Mouse (Mus musculus): ENCODE data around the gene Eif1ad. TPM values are rescaled to one million over a fixed set of nuclear protein-coding genes. Genes with fewer than 3 reads are reported as not detected.
A peak's percentile ranks its signal among the peaks of the same experiment; 100 is the strongest.

Gene Eif1ad
- total and polyA plus RNA-seq, 3 experiments, result 38.5 to 96.0 (median 55.0) TPM

DNA sequence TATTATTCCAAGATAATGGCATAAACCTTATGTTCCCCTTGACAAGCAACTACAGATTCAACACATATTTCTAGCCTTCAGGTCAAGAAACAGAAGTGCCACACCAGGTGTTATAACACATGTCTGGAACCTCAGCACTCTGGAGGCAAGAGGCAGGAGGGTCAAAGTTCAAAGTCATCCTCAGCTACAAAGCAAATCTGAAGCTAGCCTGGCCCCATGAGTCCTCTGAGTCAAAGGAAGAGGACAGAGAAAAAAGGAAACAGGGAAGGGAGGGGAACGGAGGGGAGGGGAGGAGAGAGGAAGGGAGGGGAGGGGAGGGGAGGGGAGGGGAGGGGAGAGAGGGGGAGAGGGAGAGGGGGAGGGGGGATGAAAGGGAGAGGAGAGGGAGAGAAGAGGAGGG is 10.5 kb upstream of the Eif1ad start:
- DNase-seq (ENCODE audit: low spot score), result no peak
- peaks cover 24% of the 10 kb centered on the region for H3K27me3 ChIP-seq (ENCODE audit: insufficient read depth, low read length)
- TF ChIP-seq CTCF (IDR thresholded peaks at IDR 0.05; ENCODE audit: low read depth, low read length) (no peak), GATA2 (IDR thresholded peaks at IDR 0.05; ENCODE audit: borderline replicate concordance, low read depth, low read length) (no peak), TAL1 (conservative IDR thresholded peaks at IDR 0.05; ENCODE audit: low read depth, low read length) (no peak)

DNA sequence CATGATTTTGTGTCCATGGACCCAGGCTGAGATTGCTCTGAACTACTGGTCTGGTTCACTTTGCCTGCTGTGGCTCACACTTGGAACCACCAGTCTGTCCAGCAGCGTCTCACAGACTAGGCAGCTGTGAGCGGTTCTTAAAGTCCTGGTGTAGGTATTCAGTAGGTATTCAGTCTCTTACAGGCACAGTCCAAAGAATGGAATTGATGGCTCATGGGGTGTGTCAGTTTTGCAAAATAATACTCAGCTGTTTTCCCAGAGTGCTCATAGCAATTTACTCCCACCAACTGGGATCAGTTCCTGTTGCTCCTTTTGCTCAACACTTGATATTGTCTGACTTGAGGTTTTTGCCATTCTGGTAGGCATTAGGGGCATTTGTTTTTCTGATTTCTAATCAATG is 4.4 kb upstream of the Eif1ad start:
- H3K36me3 ChIP-seq (replicated peaks), result peaks cover 46% of the 10 kb centered on the region
- H3K27me3 ChIP-seq (ENCODE audit: insufficient read depth, low read length), result no peaks in the 10 kb centered on the region
- no peak for TF ChIP-seq GATA1 (IDR thresholded peaks at IDR 0.05; ENCODE audit: borderline replicate concordance, low read length)
- no peak for TF ChIP-seq TAL1 (conservative IDR thresholded peaks at IDR 0.05; ENCODE audit: low read depth, low read length)
- TF ChIP-seq POLR2AphosphoS5 (IDR thresholded peaks at IDR 0.05; ENCODE audit: insufficient replicate concordance, low read depth, low read length), result no peak
- TF ChIP-seq CTCF (IDR thresholded peaks at IDR 0.05; ENCODE audit: low read depth, low read length), result no peak
- TF ChIP-seq GATA2 (IDR thresholded peaks at IDR 0.05; ENCODE audit: borderline replicate concordance, low read depth, low read length), result no peak
- DNase-seq (ENCODE audit: low spot score) (no peak), ATAC-seq (ENCODE audit: extremely low read depth, insufficient number of reproducible peaks, low FRiP score, poor library complexity, severe bottlenecking) (no peak)
- H3K4me1 ChIP-seq (ENCODE audit: insufficient read depth, low read depth, low read length), result peaks cover 23% of the 10 kb centered on the region
- H3K9me3 ChIP-seq (replicated peaks), result no peaks in the 10 kb centered on the region
- no peak overlapping the region for H3K4me3 ChIP-seq (ENCODE audit: low read depth, low read length)

More for the DNA sequence above, 10.5 kb upstream of the Eif1ad start:
- ATAC-seq (ENCODE audit: extremely low read depth, insufficient number of reproducible peaks, low FRiP score, poor library complexity, severe bottlenecking), result no peak
- H3K4me1 ChIP-seq (ENCODE audit: insufficient read depth, low read depth, low read length), result peaks cover 9% of the 10 kb centered on the region; the same call in 1 of the 2 replicates
- peaks cover 9% of the 10 kb centered on the region for H3K36me3 ChIP-seq (replicated peaks)
- no peaks in the 10 kb centered on the region for H3K9me3 ChIP-seq (replicated peaks)
- H3K4me3 ChIP-seq (ENCODE audit: low read depth, low read length), result no peak overlapping the region

GRCm38 (mm10) chr19:5364124-5364523 is 2.4 kb upstream of the Eif1ad start:
- no peak for ATAC-seq (ENCODE audit: extremely low read depth, insufficient number of reproducible peaks, low FRiP score, poor library complexity, severe bottlenecking)
- Histone ChIP-seq H3K4me3 (ENCODE audit: low read depth, low read length) (no peak overlapping the region), H3K4me1 (ENCODE audit: insufficient read depth, low read depth, low read length) (peaks cover 33% of the 10 kb centered on the region), H3K27me3 (ENCODE audit: insufficient read depth, low read length) (no peaks in the 10 kb centered on the region), H3K9me3 (replicated peaks) (no peaks in the 10 kb centered on the region), H3K36me3 (replicated peaks) (peaks cover 57% of the 10 kb centered on the region)
- TF ChIP-seq GATA2 (IDR thresholded peaks at IDR 0.05; ENCODE audit: borderline replicate concordance, low read depth, low read length) (no peak), TAL1 (conservative IDR thresholded peaks at IDR 0.05; ENCODE audit: low read depth, low read length) (no peak), POLR2AphosphoS5 (IDR thresholded peaks at IDR 0.05; ENCODE audit: insufficient replicate concordance, low read depth, low read length) (no peak), CTCF (IDR thresholded peaks at IDR 0.05; ENCODE audit: low read depth, low read length) (no peak), GATA1 (IDR thresholded peaks at IDR 0.05; ENCODE audit: borderline replicate concordance, low read length) (no peak)
- DNase-seq (ENCODE audit: low spot score), result no peak

DNA sequence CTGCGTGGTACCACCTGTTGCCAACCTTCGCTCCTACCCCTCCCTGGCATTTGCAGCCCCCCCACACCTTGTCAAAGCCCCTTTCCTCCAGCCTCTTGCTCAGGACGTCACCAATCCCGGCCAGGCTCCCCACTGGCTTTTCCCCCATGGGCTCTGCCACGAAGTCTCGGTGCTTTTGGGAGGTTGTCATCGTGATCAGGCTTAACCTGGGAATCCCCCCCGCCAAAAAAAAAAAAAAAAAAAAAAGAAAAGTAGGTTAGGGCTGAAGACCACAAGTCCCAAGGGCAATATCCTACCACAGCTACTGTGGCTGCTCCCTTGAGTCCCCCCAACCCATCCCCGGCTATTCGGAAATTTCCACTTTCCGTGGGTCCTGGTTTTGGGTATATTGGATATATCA is 790 bp upstream of the Eif1ad start:
- peak overlapping the region; percentile 100 for H3K4me3 ChIP-seq (ENCODE audit: low read depth, low read length)
- peaks cover 67% of the 10 kb centered on the region for H3K36me3 ChIP-seq (replicated peaks)
- ATAC-seq (ENCODE audit: extremely low read depth, insufficient number of reproducible peaks, low FRiP score, poor library complexity, severe bottlenecking) (no peak), DNase-seq (ENCODE audit: low spot score) (no peak)
- peaks cover 40% of the 10 kb centered on the region for H3K4me1 ChIP-seq (ENCODE audit: insufficient read depth, low read depth, low read length)
- TF ChIP-seq CTCF (IDR thresholded peaks at IDR 0.05; ENCODE audit: low read depth, low read length) (no peak), TAL1 (conservative IDR thresholded peaks at IDR 0.05; ENCODE audit: low read depth, low read length) (no peak), POLR2AphosphoS5 (IDR thresholded peaks at IDR 0.05; ENCODE audit: insufficient replicate concordance, low read depth, low read length) (no peak), GATA1 (IDR thresholded peaks at IDR 0.05; ENCODE audit: borderline replicate concordance, low read length) (no peak), GATA2 (IDR thresholded peaks at IDR 0.05; ENCODE audit: borderline replicate concordance, low read depth, low read length) (no peak)
- no peaks in the 10 kb centered on the region for H3K27me3 ChIP-seq (ENCODE audit: insufficient read depth, low read length)
- H3K9me3 ChIP-seq (replicated peaks), result no peaks in the 10 kb centered on the region

- Histone ChIP-seq H3K27me3 (ENCODE audit: insufficient read depth, low read length) (no peaks in the 10 kb centered on the region), H3K9me3 (replicated peaks) (no peaks in the 10 kb centered on the region), H3K4me3 (ENCODE audit: low read depth, low read length) (peak within 1 kb of the TSS; percentile 100), H3K4me1 (ENCODE audit: insufficient read depth, low read depth, low read length) (peaks cover 40% of the 10 kb centered on the region), H3K36me3 (replicated peaks) (peaks cover 74% of the 10 kb centered on the region)
- DNase-seq (ENCODE audit: low spot score), result no peak
- TF ChIP-seq CTCF (IDR thresholded peaks at IDR 0.05; ENCODE audit: low read depth, low read length) (no peak), GATA2 (IDR thresholded peaks at IDR 0.05; ENCODE audit: borderline replicate concordance, low read depth, low read length) (no peak), TAL1 (conservative IDR thresholded peaks at IDR 0.05; ENCODE audit: low read depth, low read length) (no peak), GATA1 (IDR thresholded peaks at IDR 0.05; ENCODE audit: borderline replicate concordance, low read length) (no peak)
- no peak for ATAC-seq (ENCODE audit: extremely low read depth, insufficient number of reproducible peaks, low FRiP score, poor library complexity, severe bottlenecking)
Observed at GRCm38 (mm10) chr19:5367053-5367359, 465 bp downstream of the Eif1ad start, which contains the start of gene Banf1. TSS of gene Banf1 (minus strand) at chr19:5367168.

DNA sequence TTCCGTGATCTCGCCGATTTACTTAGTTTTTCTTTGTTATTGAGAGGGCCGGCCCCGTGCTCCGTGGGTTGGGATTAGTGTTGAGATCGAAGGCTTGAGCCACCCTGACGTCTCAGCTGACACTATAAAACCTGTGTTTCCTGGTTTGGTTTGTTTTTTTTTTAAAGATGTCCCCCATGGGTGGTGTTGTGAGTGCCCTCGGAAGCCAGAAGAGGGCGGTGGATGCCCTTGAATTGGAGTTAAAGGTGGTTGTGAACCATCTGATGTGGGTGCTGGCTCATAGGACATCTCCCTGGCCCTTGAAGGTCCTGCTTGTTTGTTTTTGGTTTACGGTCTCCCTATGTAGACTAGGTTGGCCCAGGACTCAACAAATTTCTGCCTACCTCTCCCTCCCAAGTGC is 914 bp downstream of the Eif1ad start:
- DNase-seq (ENCODE audit: low spot score) (no peak), ATAC-seq (ENCODE audit: extremely low read depth, insufficient number of reproducible peaks, low FRiP score, poor library complexity, severe bottlenecking) (no peak)
- peak overlapping the region; percentile 100 for H3K4me3 ChIP-seq (ENCODE audit: low read depth, low read length)
- TF ChIP-seq CTCF (IDR thresholded peaks at IDR 0.05; ENCODE audit: low read depth, low read length) (no peak), POLR2AphosphoS5 (IDR thresholded peaks at IDR 0.05; ENCODE audit: insufficient replicate concordance, low read depth, low read length) (no peak), TAL1 (conservative IDR thresholded peaks at IDR 0.05; ENCODE audit: low read depth, low read length) (no peak), GATA2 (IDR thresholded peaks at IDR 0.05; ENCODE audit: borderline replicate concordance, low read depth, low read length) (no peak), GATA1 (IDR thresholded peaks at IDR 0.05; ENCODE audit: borderline replicate concordance, low read length) (no peak)
- peaks cover 76% of the 10 kb centered on the region for H3K36me3 ChIP-seq (replicated peaks)
- no peaks in the 10 kb centered on the region for H3K27me3 ChIP-seq (ENCODE audit: insufficient read depth, low read length)
- no peaks in the 10 kb centered on the region for H3K9me3 ChIP-seq (replicated peaks)
- H3K4me1 ChIP-seq (ENCODE audit: insufficient read depth, low read depth, low read length), result peaks cover 40% of the 10 kb centered on the region

DNA sequence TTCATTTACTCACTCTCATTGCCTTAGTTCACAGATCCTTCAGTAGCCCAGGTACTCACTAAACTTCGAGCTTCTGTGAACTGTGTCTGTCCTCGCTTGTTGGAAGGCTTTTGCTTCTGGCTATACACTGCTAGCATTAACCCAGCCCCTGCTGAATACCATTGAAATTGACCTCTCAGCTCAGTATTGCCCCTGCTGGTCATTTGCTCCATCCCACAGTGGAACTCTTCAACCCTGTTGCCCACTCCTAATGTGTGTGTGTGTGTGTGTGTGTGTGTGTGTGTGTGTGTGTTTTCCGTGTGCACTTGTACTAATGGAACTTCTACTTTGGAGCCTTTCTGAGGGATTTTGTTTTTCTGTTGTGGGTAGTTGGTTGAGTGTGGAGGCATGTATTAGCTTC is 4.4 kb downstream of the Eif1ad start:
- DNase-seq (ENCODE audit: low spot score) (no peak), ATAC-seq (ENCODE audit: extremely low read depth, insufficient number of reproducible peaks, low FRiP score, poor library complexity, severe bottlenecking) (no peak)
- peaks cover 29% of the 10 kb centered on the region for H3K4me1 ChIP-seq (ENCODE audit: insufficient read depth, low read depth, low read length)
- H3K4me3 ChIP-seq (ENCODE audit: low read depth, low read length), result no peak overlapping the region
- no peaks in the 10 kb centered on the region for H3K27me3 ChIP-seq (ENCODE audit: insufficient read depth, low read length)
- no peaks in the 10 kb centered on the region for H3K9me3 ChIP-seq (replicated peaks)
- TF ChIP-seq GATA1 (IDR thresholded peaks at IDR 0.05; ENCODE audit: borderline replicate concordance, low read length) (no peak), TAL1 (conservative IDR thresholded peaks at IDR 0.05; ENCODE audit: low read depth, low read length) (no peak), POLR2AphosphoS5 (IDR thresholded peaks at IDR 0.05; ENCODE audit: insufficient replicate concordance, low read depth, low read length) (no peak), GATA2 (IDR thresholded peaks at IDR 0.05; ENCODE audit: borderline replicate concordance, low read depth, low read length) (no peak), CTCF (IDR thresholded peaks at IDR 0.05; ENCODE audit: low read depth, low read length) (no peak)
- H3K36me3 ChIP-seq (replicated peaks), result peaks cover 75% of the 10 kb centered on the region
